Mouse (Mus musculus) midbrain, postnatal 0 days (tissue): ENCODE data around the gene Slc28a1. TPM values are rescaled to one million over a fixed set of nuclear protein-coding genes. Genes with fewer than 3 reads are reported as not detected.

Source experiments
- ATAC-seq: fragments of 200-750 bp; cut with Nextera tagmentation; 2 replicates; pipeline ENCODE4 v1.8.0; 2017; ENCODE audit warnings: moderate number of reproducible peaks, mild to moderate bottlenecking, moderate TSS enrichment, moderate library complexity; ENCODE audit not compliant: low FRiP score
- DNase-seq: peaks from one replicate; pipeline ENCODE4 v3.0.0-alpha.2; 2015; ENCODE audit warnings: low spot score
- H3K27ac ChIP-seq: fragments of 300-500 bp; sonication (generic); 2 replicates; pipeline ENCODE4 v1.5.1; 2014; ENCODE audit warnings: low read depth, mild to moderate bottlenecking, low read length, mixed read lengths
- H3K27me3 ChIP-seq: fragments of 300-500 bp; sonication (generic); 2 replicates; pipeline ENCODE4 v1.6.1; 2014; ENCODE audit warnings: low read length, control low read depth, mixed read lengths; ENCODE audit not compliant: insufficient read depth
- H3K36me3 ChIP-seq: fragments of 300-500 bp; sonication (generic); 2 replicates; pipeline ENCODE4 v1.6.1; 2014; ENCODE audit warnings: low read length, control low read depth, mixed read lengths; ENCODE audit not compliant: insufficient read depth
- H3K4me1 ChIP-seq: fragments of 300-500 bp; sonication (generic); 2 replicates; pipeline ENCODE4 v1.6.1; 2014; ENCODE audit warnings: mild to moderate bottlenecking, control low read depth, antibody characterized with exemption, low read length, mixed read lengths; ENCODE audit not compliant: insufficient read depth
- H3K4me2 ChIP-seq: fragments of 300-500 bp; sonication (generic); 2 replicates; pipeline ENCODE4 v1.6.1; 2014; ENCODE audit warnings: low read depth, mild to moderate bottlenecking, low read length, mixed read lengths; ENCODE audit not compliant: poor library complexity, severe bottlenecking
- H3K4me3 ChIP-seq: fragments of 300-500 bp; sonication (generic); 2 replicates; pipeline ENCODE4 v1.5.1; 2014; ENCODE audit warnings: low read depth, mild to moderate bottlenecking, low read length, moderate library complexity
- H3K9ac ChIP-seq: fragments of 300-500 bp; sonication (generic); replicated peaks from 2 replicates; pipeline ENCODE4 v1.6.1; 2014; ENCODE audit warnings: mild to moderate bottlenecking, low read length, moderate library complexity, mixed read lengths; ENCODE audit not compliant: poor library complexity, severe bottlenecking
- H3K9me3 ChIP-seq: fragments of 300-500 bp; sonication (generic); 2 replicates; pipeline ENCODE4 v1.6.1; 2016; ENCODE audit warnings: low read length, control low read depth
- CTCF ChIP-seq: IDR thresholded peaks from 2 replicates; pipeline ENCODE4 v1.5.1; 2016; ENCODE audit warnings: antibody characterized with exemption, mild to moderate bottlenecking
- WGBS: fragments of 180-500 bp; shearing (Covaris S2); extraction: QIAGEN DNeasy Blood & Tissue Kit; methylation state at CpG from one replicate; pipeline ENCODE4 v1.1.7; 2014; 5-methylcytosine and 5-hydroxymethylcytosine counted together
- polyA plus RNA-seq: library from polyadenylated mRNA; unstranded; fragments of >200 nt; fragmentation: Nextera tagmentation; extraction: Ambion mirVana; gene quantifications from 2 replicates; pipeline ENCODE4 v1.2.1, GENCODE M21; 2015
- total RNA-seq: library from RNA; depleted of rRNA; stranded (reverse); fragments of >200 nt; gene quantifications from 2 replicates; pipeline ENCODE4 v1.2.3, GENCODE M21; 2014; rRNA removed

The Slc28a1 gene
- total and polyA plus RNA-seq, 2 experiments from 2014 or later: 0.10 to 0.33 TPM

DNA sequence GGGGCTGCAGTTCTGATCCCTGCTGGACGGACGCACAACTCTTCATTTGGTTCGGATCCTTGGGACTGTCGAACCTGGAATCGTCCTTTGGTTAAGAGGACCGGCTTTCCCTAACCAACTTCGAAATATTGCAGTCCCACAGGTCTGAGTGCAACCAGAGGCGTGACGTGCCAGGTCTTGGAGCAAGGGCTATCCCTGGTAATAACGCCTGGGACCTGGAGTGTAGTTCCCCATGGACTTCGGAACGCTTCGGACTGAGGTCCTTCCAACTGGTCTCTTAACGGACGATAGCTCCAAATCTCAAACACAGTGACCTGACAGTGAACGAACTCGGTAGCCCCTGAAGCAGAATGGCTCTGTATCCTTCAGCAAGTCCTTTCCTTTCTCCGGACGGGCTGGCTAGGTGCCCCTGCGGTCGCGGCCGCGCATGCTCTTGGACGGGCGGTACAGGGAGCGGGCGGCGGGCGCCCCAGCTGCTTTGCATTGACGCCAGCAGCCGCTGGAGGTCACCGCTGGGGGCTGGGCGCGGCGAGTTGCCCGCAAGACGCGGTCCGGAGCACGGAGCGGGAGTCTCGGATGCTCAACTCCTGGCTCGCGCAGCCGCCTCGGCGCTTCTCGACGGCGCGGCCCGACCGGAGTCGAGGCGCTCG is 98.2 kb downstream of the Slc28a1 start:
- H3K27ac ChIP-seq: peak overlapping the region; percentile 13; the same call in 1 of the 2 replicates
- WGBS: under 1% methylated on average over 54 of the region's 57 CpGs
- H3K27me3 ChIP-seq: peaks cover 38% of the 10 kb centered on the region
- H3K4me3 ChIP-seq: peak overlapping the region; percentile 47
- peak; percentile 84 for ATAC-seq
- no peaks in the 10 kb centered on the region for H3K4me1 ChIP-seq
- peak overlapping the region; percentile 31 for H3K4me2 ChIP-seq
- DNase-seq: peak; percentile 76
- H3K9ac ChIP-seq: no peak overlapping the region
- no peaks in the 10 kb centered on the region for H3K36me3 ChIP-seq
- H3K9me3 ChIP-seq: no peaks in the 10 kb centered on the region
- TF ChIP-seq CTCF: peak; percentile 30; the same call in 1 of the 2 replicates

DNA sequence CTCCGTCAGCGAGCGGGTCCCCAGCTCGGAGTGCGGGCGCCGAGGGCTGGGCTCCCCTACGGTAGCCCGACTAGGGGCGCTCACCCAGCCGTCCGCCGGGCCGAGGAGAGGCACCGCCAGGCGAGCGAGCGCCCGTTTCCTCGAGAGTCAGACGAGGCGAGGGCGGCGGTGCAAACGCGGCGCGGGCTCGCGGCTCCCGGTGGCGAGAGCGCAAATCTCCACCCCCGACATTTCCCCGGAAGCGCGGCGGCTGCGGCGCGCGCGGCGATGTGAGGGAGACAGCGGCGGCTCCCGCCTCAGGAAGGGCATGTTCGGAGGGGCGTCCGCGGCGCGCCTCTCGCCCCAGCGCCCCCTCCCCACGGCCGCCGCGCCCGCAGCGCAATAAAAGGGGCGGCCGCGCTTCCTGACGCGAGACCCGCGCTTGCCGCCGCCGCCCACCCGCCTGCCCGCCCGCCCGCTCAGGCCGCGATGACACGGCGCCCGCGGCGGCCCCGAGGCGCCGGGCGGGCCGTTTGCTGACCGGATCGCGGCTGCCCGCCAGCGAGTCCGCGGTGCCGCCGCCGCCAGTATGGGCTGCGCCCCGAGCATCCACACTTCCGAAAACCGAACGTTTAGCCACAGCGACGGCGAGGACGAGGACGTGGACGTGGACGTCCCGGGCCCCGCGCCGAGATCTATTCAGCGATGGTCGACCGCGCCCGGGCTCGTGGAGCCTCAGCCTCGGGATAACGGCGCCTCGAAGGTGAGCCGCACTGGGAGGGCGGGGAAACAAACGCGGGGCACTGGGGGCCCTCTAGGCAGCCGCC is 99.0 kb downstream of the Slc28a1 start, which contains the start of gene Pde8a:
Gene Pde8a, plus strand, starts transcription at position 250 of the 806 bp plus-strand sequence.
- H3K27me3 ChIP-seq: peaks cover 38% of the 10 kb centered on the region

DNA sequence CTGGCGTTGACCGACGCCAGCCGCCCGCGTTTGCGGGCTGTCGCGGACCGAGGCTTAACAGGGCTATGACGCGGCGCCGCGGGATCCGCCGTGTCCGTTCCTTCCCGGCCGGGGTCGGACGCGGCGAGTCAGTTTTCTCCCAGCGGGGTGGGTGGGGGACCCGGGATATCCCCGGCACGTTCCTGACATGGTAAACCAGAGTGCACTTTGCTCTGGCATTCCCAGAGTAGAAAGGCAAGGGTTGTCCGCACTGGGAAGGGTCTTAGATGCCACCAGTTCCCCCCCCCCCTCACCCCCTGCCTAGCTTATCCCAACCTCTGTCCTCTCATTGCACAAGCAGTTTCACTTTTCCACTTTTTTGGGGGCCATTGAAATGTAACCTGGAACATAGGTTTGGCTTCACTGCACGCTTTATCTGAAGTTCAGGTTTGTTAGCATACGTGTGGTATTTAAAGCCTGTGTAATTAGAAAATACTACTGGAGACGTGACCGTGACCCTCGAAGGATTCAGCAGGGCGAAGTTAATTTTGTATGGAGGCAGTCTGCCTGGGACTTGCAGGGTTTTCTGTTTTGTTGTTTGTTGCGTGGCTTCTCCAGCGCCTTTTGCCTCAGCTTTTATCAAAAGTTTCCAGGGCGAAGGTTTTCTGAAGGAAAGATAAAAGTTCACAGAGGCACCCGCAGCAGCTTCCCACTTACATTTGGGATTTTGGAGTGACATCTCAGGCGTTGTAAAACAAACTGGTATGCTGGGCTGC is 99.7 kb downstream of the Slc28a1 start:
- Histone ChIP-seq H3K4me1 (no peaks in the 10 kb centered on the region), H3K4me3 (peak overlapping the region; percentile 47), H3K36me3 (no peaks in the 10 kb centered on the region), H3K27me3 (peaks cover 38% of the 10 kb centered on the region), H3K4me2 (peak overlapping the region; percentile 31), H3K9me3 (no peaks in the 10 kb centered on the region), H3K9ac (no peak overlapping the region), H3K27ac (no peak overlapping the region)
- ATAC-seq (no peak), DNase-seq (no peak)
- TF ChIP-seq CTCF: no peak
- 4% methylated on average over 40 of the region's 40 CpGs for WGBS

More for the DNA sequence above, 99.0 kb downstream of the Slc28a1 start, which contains the start of gene Pde8a:
- Histone ChIP-seq H3K27ac (peak within 1 kb of the TSS; percentile 13; the same call in 1 of the 2 replicates), H3K4me2 (peak within 1 kb of the TSS; percentile 31), H3K4me1 (no peaks in the 10 kb centered on the region), H3K4me3 (peak within 1 kb of the TSS; percentile 47), H3K36me3 (no peaks in the 10 kb centered on the region), H3K9me3 (no peaks in the 10 kb centered on the region), H3K9ac (no peak within 1 kb of the TSS; the same call in 1 of the 2 replicates)
- under 1% methylated on average over 62 of the region's 128 CpGs for WGBS
- TF ChIP-seq CTCF: no peak
- peak; percentile 24; the same call in 1 of the 2 replicates for ATAC-seq
- no peak for DNase-seq

DNA sequence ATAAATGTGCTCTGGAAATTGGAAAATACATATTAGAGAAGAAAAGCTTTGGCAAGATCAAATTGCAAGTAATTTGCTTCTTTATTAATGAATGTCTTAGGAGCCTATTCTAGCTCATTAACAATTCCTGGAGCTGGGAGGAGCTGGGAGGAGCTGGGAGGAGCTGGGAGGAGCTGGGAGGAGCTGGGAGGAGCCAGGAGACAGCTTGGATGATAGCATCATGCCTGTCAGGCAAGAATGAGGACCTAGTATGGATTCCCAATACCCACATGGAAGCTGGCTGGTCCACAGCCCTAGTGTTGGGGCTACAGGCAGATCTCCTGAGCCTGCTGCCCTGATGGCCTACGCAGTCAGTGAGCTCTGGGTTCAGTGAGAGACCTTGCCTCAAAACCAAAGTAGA is 101.4 kb downstream of the Slc28a1 start:
- Histone ChIP-seq H3K36me3 (no peaks in the 10 kb centered on the region), H3K27ac (no peak overlapping the region), H3K9me3 (no peaks in the 10 kb centered on the region), H3K9ac (no peak overlapping the region), H3K4me2 (no peak overlapping the region), H3K27me3 (peaks cover 33% of the 10 kb centered on the region), H3K4me3 (no peak overlapping the region), H3K4me1 (no peaks in the 10 kb centered on the region)
- 79% methylated on average over 1 of the region's 1 CpGs for WGBS
- TF ChIP-seq CTCF: no peak
- ATAC-seq (no peak), DNase-seq (no peak)

DNA sequence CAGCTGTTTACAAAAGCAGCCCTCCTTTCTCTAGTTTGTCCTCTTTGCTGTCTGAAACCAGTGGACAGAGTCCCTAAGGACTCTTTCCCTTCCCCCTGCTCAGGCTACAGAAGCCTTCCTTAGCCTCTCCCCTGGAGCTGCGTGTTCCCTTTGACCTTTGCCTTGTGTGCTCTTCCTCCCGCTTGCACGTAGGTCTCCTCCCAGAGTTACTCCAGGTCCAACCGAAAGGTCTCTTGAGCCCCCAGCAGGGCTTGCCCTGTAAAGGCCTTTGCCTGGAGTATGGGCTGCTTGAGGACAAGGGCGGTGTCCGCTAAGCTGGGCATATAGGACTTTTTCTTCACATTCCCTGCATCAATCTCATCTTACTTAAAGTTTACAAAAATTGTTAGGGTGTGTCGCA is 104.7 kb downstream of the Slc28a1 start:
- no peak for DNase-seq
- no peak for TF ChIP-seq CTCF
- Histone ChIP-seq H3K27me3 (peaks cover 8% of the 10 kb centered on the region), H3K9ac (no peak overlapping the region), H3K27ac (no peak overlapping the region), H3K4me2 (no peak overlapping the region), H3K9me3 (no peaks in the 10 kb centered on the region), H3K4me3 (no peak overlapping the region), H3K36me3 (no peaks in the 10 kb centered on the region), H3K4me1 (no peaks in the 10 kb centered on the region)
- no peak for ATAC-seq
- 69% methylated on average over 7 of the region's 7 CpGs for WGBS

Other genes with a start within 250 kb of the Slc28a1 start
- 33.2 and 58.1 TPM in 2 replicates for gene Wdr73, start 213.5 kb upstream of the Slc28a1 start, total RNA-seq
- gene Wdr73, start 213.5 kb upstream of the Slc28a1 start, polyA plus RNA-seq: 34.7 and 35.0 TPM in 2 replicates
- gene Nmb, start 209.7 kb upstream of the Slc28a1 start, total RNA-seq: 13.0 and 14.3 TPM in 2 replicates
- 9.4 and 10.1 TPM in 2 replicates for gene Nmb, start 209.7 kb upstream of the Slc28a1 start, polyA plus RNA-seq
- gene Sec11a, start 167.0 kb upstream of the Slc28a1 start, total RNA-seq: 54.5 and 76.9 TPM in 2 replicates
- 128 TPM in 2 replicates for gene Sec11a, start 167.0 kb upstream of the Slc28a1 start, polyA plus RNA-seq
- gene Zfp592, start 121.1 kb upstream of the Slc28a1 start, total RNA-seq: 22.4 and 25.6 TPM in 2 replicates
- gene Zfp592, start 121.1 kb upstream of the Slc28a1 start, polyA plus RNA-seq: 4.4 TPM in 2 replicates
- gene Alpk3, start 57.2 kb upstream of the Slc28a1 start, total RNA-seq: 0.16 and 0.33 TPM in 2 replicates
- 0.16 and 0.26 TPM in 2 replicates for gene Alpk3, start 57.2 kb upstream of the Slc28a1 start, polyA plus RNA-seq
- 3.1 and 3.9 TPM in 2 replicates for gene Pde8a, start 98.8 kb downstream of the Slc28a1 start, total RNA-seq
- 1.3 and 1.8 TPM in 2 replicates for gene Pde8a, start 98.8 kb downstream of the Slc28a1 start, polyA plus RNA-seq
- 630 and 662 TPM in 2 replicates for gene Rps17, start 230.5 kb downstream of the Slc28a1 start, total RNA-seq
- gene Rps17, start 230.5 kb downstream of the Slc28a1 start, polyA plus RNA-seq: 642 and 710 TPM in 2 replicates